Mouse (Mus musculus): ENCODE data around the gene Pip.

Pip gene

GRCm38 (mm10) chr6:41847235-41847634 is at the start of gene Pip:
Gene Pip, plus strand, starts transcription at chr6:41847535.
- ChIA-PET POLR2A (no interaction called here), CTCF (no interaction called here)

- ChIA-PET POLR2A (no interaction called here), CTCF (no interaction called here)
Measured at GRCm38 (mm10) chr6:41824086-41824485, 23.2 kb upstream of the Pip start.

GRCm38 (mm10) chr6:41829516-41829915 is 17.8 kb upstream of the Pip start:
- ChIA-PET POLR2A (no interaction called here), CTCF (no interaction called here)

- ChIA-PET POLR2A (no interaction called here), CTCF (no interaction called here)
Measured at GRCm38 (mm10) chr6:41852689-41853088, 5.4 kb downstream of the Pip start, which contains the start of gene Sval2. Gene Sval2, plus strand, starts transcription at chr6:41852989.

GRCm38 (mm10) chr6:41864038-41864437 is 16.7 kb downstream of the Pip start:
- ChIA-PET POLR2A (no interaction called here), CTCF (interaction anchor here in 1 of 4 experiments (1.0 kb wide), 1 partner anchor 9 kb away, joined by 3 read pairs; no protein-coding TSS in a partner anchor)
